Mouse (Mus musculus) adrenal gland, postnatal 0 days (tissue): ENCODE data around the gene Dctpp1. TPM values are rescaled to one million over a fixed set of nuclear protein-coding genes. Genes with fewer than 3 reads are reported as not detected.

Experiments used
- polyA plus RNA-seq: library from polyadenylated mRNA; unstranded; fragments of >200 nt; fragmentation: Nextera tagmentation; extraction: Ambion mirVana; gene quantifications from 2 replicates; pipeline ENCODE4 v1.2.1, GENCODE M21; 2015

Gene Dctpp1
- polyA plus RNA-seq = 126 and 177 TPM in 2 replicates

DNA sequence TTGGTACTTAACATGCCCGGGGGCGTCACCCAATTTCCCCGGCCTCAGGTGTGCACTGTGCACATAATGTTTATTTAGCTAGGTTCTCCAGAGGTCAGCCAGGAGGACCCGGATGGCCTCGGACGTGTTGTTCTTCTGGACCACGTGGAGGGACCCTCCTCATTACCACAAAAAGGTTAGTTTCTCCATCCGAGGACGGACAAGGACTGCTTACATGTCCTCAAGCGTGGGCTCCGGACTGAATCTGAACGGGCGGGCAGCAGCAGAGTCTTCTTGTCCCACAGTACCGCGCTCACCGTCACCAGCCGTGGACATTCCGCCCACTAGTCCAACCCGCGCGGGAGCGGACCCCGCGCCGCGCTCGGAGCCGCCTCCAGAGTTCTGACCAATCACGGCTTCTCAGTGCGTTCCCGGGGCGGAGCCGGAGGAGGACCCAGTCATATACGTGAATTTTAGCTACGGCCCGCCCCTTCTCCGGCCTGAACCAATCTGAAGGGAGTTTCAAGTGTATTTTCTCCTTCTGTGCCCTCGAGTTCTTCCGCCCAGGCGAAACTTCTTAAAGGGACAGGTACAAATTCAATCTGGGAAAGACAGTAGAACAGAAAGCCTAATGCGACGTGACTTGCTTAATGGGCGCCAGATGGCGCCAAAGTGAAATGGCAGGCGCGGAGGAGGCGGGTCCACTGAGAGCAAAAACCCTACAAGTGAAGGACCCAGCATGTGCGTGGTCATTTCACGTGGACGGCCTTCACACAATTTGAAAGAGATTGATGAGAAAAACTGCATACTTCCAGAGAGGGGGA, at the start of gene Dctpp1:
TSS of gene Dctpp1 (minus strand) at position 401 of the 803 bp plus-strand sequence.

DNA sequence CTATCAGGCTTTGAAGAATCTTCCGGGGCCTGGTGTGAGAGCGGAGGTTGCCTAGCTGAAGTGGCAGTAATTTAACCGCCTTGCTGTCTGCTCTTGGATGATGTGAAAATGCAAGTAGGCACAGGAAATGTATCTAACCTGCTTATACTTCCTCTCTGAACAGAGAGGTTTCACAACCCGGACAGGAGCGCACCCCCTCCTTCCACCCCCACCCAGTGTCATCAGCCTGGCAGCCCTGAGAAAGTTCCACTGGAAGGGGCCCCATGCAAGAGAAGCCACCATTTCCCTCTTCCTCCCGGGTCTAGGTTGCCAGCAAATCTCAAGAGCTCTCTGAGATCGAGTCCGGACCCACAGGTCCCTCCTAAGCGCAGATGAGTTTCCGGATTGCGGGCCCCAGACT, 35.6 kb upstream of the Dctpp1 start, which contains the start of gene Itgal:
TSS of gene Itgal (plus strand) at position 163 of the 400 bp plus-strand sequence.

GRCm38 (mm10) chr7:127273925-127274789, 13.6 kb upstream of the Dctpp1 start, which contains the start of gene Sephs2:
Gene Sephs2 (minus strand): TSS chr7:127274055.

DNA sequence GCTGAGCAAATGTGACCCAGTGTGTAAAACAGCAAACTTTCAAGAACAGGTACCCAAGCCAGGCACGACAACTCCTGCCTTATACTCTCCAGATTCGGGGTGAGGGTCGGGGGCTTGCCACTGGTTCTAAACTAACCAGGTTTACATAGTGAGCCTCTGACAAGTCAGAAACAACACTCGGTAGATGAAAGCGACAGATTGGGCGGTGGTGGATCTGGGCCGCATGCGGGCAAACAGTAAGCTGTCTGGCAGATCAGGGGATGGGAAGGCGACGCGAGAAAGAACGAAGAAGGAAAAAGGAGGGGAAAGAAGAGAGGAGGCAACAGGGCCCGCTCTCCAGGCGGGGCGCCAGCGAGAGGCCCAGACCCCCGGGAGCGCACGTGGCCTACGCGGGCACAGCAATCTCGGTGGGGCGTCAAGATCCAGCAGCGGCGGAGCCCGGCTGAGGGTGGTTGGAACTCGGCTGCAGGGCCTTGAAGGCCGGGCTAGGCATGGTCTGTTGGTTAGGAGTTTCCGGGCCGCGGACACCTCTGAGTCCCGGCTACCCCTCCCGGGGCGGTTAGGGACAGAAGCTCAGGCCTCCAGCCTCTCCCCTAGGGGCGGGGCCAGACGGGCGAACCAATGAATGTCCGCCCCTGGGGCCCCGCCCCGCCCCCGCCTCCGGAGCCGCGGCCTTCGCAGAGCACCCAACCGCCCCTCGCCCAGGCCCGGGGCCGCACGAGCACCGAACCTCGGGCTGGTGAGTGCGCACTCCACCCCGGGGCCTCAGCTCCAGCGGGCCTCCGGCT, 16.4 kb downstream of the Dctpp1 start, which contains the start of gene Zfp771:
TSS of gene Zfp771 (plus strand) at position 405 of the 788 bp plus-strand sequence.

GRCm38 (mm10) chr7:127232622-127233367, 27.7 kb downstream of the Dctpp1 start, which contains the start of the genes Zfp553 and Sept1:
Gene Zfp553 (plus strand): TSS chr7:127233061.
Gene Sept1 (minus strand): TSS chr7:127233130.

DNA sequence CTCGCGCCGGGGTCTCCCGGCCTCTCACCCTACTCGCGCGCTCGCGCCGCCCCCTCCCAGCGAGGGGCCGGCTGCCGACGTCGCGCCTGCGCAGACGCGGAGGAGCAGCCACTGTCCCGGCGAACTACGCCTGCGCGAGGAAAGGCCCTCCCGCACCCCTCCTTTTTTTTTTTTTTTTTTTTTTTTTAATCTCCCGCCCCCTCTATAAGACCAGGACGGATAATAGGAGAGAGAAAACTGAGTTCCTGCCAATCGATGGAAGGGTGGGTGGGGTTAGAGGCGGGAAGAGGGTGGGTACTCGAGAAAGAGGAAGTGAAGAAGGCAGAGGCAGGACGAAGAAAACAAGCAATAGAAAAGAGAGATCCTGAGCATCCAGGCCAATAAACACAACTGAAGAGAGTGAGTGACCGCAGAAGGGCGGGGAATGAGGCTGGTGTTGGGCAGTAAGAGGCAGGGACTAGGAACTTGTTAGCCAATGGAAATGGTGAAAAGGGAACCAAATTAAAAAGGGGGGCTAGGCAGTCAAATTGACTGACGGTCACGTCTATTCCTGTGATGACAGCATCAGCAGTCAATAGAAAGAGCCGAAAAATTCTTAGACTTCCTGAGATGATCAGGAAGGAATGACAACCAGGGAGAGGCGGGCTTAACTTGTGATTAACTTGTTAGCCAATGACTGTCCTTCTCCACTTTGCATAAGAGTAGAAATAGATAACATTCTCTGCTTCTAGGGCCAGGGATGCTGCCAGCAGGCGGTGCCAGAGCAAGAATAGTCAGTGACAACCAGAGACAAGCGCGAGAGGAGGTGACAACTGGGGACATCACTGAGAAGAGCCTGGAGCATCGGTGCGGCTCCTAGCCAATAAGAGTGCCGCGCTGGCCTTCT, 51.7 kb downstream of the Dctpp1 start, which contains the start of gene Mylpf:
TSS of gene Mylpf (plus strand) at position 338 of the 886 bp plus-strand sequence.

DNA sequence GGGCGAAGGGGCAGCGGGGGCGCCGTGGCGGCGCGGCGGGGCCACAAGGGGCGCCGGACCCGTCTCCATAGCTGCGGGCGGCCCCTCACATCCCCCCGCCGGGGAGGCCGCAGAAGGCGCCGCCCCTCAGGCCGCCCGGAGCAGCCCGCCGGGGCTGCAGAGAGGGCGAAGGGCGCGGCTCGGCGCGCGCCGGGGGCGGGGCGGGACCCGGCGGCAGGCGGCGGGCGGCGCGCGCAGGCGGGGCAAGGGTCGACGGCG, 52.3 kb downstream of the Dctpp1 start, which contains the start of gene Tbc1d10b:
TSS of gene Tbc1d10b (minus strand) at position 174 of the 258 bp plus-strand sequence.

Other genes starting within 250 kb of the Dctpp1 start
- 30.4 and 57.1 TPM in 2 replicates for gene Mvp, start 246.1 kb downstream of the Dctpp1 start, polyA plus RNA-seq
- gene Pagr1b, start 244.2 kb downstream of the Dctpp1 start, polyA plus RNA-seq = 1.8 TPM in 1 of 2 replicates, not detected in the other
- gene Pagr1a, start 243.4 kb downstream of the Dctpp1 start, polyA plus RNA-seq = 34.5 and 46.8 TPM in 2 replicates
- 10.0 and 38.2 TPM in 2 replicates for gene Gm42742, start 239.6 kb downstream of the Dctpp1 start, polyA plus RNA-seq
- gene Prrt2, start 239.5 kb downstream of the Dctpp1 start, polyA plus RNA-seq = 6.6 and 10.5 TPM in 2 replicates
- gene Maz, start 233.7 kb downstream of the Dctpp1 start, polyA plus RNA-seq = 53.4 and 57.6 TPM in 2 replicates
- gene Kif22, start 218.2 kb downstream of the Dctpp1 start, polyA plus RNA-seq = 23.5 and 31.1 TPM in 2 replicates
- gene Zg16, start 173.4 kb downstream of the Dctpp1 start, polyA plus RNA-seq = 0.47 TPM in 1 of 2 replicates, not detected in the other
- gene AI467606, start 169.3 kb downstream of the Dctpp1 start, polyA plus RNA-seq = 2.1 and 2.7 TPM in 2 replicates
- gene Qprt, start 138.5 kb downstream of the Dctpp1 start, polyA plus RNA-seq = 6.9 and 12.9 TPM in 2 replicates
- 1.4 and 1.5 TPM in 2 replicates for gene Spn, start 122.9 kb downstream of the Dctpp1 start, polyA plus RNA-seq
- 25.2 and 32.9 TPM in 2 replicates for gene Cd2bp2, start 64.7 kb downstream of the Dctpp1 start, polyA plus RNA-seq
- 14.5 and 15.3 TPM in 2 replicates for gene Tbc1d10b, start 52.2 kb downstream of the Dctpp1 start, polyA plus RNA-seq
- gene Mylpf, start 51.8 kb downstream of the Dctpp1 start, polyA plus RNA-seq = 24.7 and 81.2 TPM in 2 replicates
- 10.4 and 16.9 TPM in 2 replicates for gene Zfp553, start 27.6 kb downstream of the Dctpp1 start, polyA plus RNA-seq
- 13.9 and 21.8 TPM in 2 replicates for gene Sept1, start 27.6 kb downstream of the Dctpp1 start, polyA plus RNA-seq
- 58.3 and 67.4 TPM in 2 replicates for gene Zfp771, start 16.4 kb downstream of the Dctpp1 start, polyA plus RNA-seq
- gene Sephs2, start 13.3 kb upstream of the Dctpp1 start, polyA plus RNA-seq = 93.4 and 161 TPM in 2 replicates
- 0.61 and 1.0 TPM in 2 replicates for gene Itgal, start 35.6 kb upstream of the Dctpp1 start, polyA plus RNA-seq
- gene Zfp768, start 84.9 kb upstream of the Dctpp1 start, polyA plus RNA-seq = 11.5 and 12.3 TPM in 2 replicates
- 5.4 TPM in 2 replicates for gene Zfp747, start 115.3 kb upstream of the Dctpp1 start, polyA plus RNA-seq
- gene 9130019O22Rik, start 126.5 kb upstream of the Dctpp1 start, polyA plus RNA-seq = 2.4 and 2.6 TPM in 2 replicates
- 4.7 and 5.5 TPM in 2 replicates for gene E430018J23Rik, start 132.9 kb upstream of the Dctpp1 start, polyA plus RNA-seq
- 3.5 and 4.6 TPM in 2 replicates for gene Zfp764, start 146.1 kb upstream of the Dctpp1 start, polyA plus RNA-seq
- 28.5 and 40.1 TPM in 2 replicates for gene Zfp688, start 161.4 kb upstream of the Dctpp1 start, polyA plus RNA-seq
- 4.7 and 6.5 TPM in 2 replicates for gene Zfp689, start 188.4 kb upstream of the Dctpp1 start, polyA plus RNA-seq
- 25.3 and 37.3 TPM in 2 replicates for gene Prr14, start 198.9 kb upstream of the Dctpp1 start, polyA plus RNA-seq
- gene Fbrs, start 218.5 kb upstream of the Dctpp1 start, polyA plus RNA-seq = 10.2 and 12.1 TPM in 2 replicates